Mouse (Mus musculus) kidney, postnatal 0 days (tissue): Measurements from ENCODE around the gene Dhdds. TPM values are rescaled to one million over a fixed set of nuclear protein-coding genes. Genes with fewer than 3 reads are reported as not detected.

Experiments
- ATAC-seq: fragments of 200-750 bp; cut with Nextera tagmentation; replicated peaks from 2 replicates; pipeline ENCODE4 v1.8.0; 2017; ENCODE audit warnings: low read depth, moderate number of reproducible peaks, moderate TSS enrichment, moderate library complexity; ENCODE audit not compliant: low FRiP score
- DNase-seq: peaks from one replicate; pipeline ENCODE4 v3.0.0-alpha.2; 2016; ENCODE audit warnings: low spot score
- H3K27ac ChIP-seq: fragments of 300-500 bp; sonication (generic); 2 replicates; pipeline ENCODE4 v1.5.1; 2014; ENCODE audit warnings: mild to moderate bottlenecking
- H3K27me3 ChIP-seq: fragments of 300-500 bp; sonication (generic); 2 replicates; pipeline ENCODE4 v1.6.1; 2014; ENCODE audit warnings: low read length, mixed read lengths; ENCODE audit not compliant: insufficient read depth
- H3K36me3 ChIP-seq: fragments of 300-500 bp; sonication (generic); 2 replicates; pipeline ENCODE4 v1.6.1; 2014; ENCODE audit warnings: low read length, mixed read lengths; ENCODE audit not compliant: insufficient read depth
- H3K4me1 ChIP-seq: fragments of 300-500 bp; sonication (generic); replicated peaks from 2 replicates; pipeline ENCODE4 v1.6.1; 2014; ENCODE audit warnings: antibody characterized with exemption, low read length, mixed read lengths; ENCODE audit not compliant: insufficient read depth
- H3K4me2 ChIP-seq: fragments of 300-500 bp; sonication (generic); 2 replicates; pipeline ENCODE4 v1.6.1; 2014; ENCODE audit warnings: mild to moderate bottlenecking, low read length, moderate library complexity, mixed read lengths
- H3K4me3 ChIP-seq: fragments of 300-500 bp; sonication (generic); replicated peaks from 2 replicates; pipeline ENCODE4 v1.5.1; 2014; ENCODE audit warnings: low read depth, low read length
- H3K9ac ChIP-seq: fragments of 300-500 bp; sonication (generic); 2 replicates; pipeline ENCODE4 v1.6.1; 2014; ENCODE audit warnings: low read depth, low read length
- H3K9me3 ChIP-seq: fragments of 300-500 bp; sonication (generic); replicated peaks from 2 replicates; pipeline ENCODE4 v1.6.1; 2016; ENCODE audit warnings: low read length, inconsistent platforms, mixed read lengths
- CTCF ChIP-seq: IDR thresholded peaks from 2 replicates; pipeline ENCODE4 v1.5.1; 2016; ENCODE audit warnings: antibody characterized with exemption, low read depth, mild to moderate bottlenecking, moderate library complexity
- WGBS: fragments of 180-500 bp; shearing (Covaris S2); extraction: QIAGEN DNeasy Blood & Tissue Kit; methylation state at CpG from one replicate; pipeline ENCODE4 v1.1.7; 2014; 5-methylcytosine and 5-hydroxymethylcytosine counted together
- polyA plus RNA-seq: library from polyadenylated mRNA; unstranded; fragments of >200 nt; fragmentation: Nextera tagmentation; extraction: Ambion mirVana; gene quantifications from 2 replicates; pipeline ENCODE4 v1.2.1, GENCODE M21; 2015

Dhdds gene
- polyA plus RNA-seq, 1 experiment from 2014 or later, result 35.3 TPM

- Histone ChIP-seq H3K36me3 (no peaks in the 10 kb centered on the region), H3K9ac (no peak overlapping the region), H3K4me3 (no peak overlapping the region), H3K4me1 (0 out of 2 replicates have a peak, but pooled peaks cover 2% of the 10 kb centered on the region), H3K27ac (no peak overlapping the region), H3K4me2 (no peak overlapping the region), H3K27me3 (peaks cover 19% of the 10 kb centered on the region), H3K9me3 (no peaks in the 10 kb centered on the region)
- no peak for DNase-seq
- ATAC-seq, result no peak
- WGBS, result 2% methylated on average over 8 of the region's 8 CpGs
- no peak for TF ChIP-seq CTCF
Measured at GRCm38 (mm10) chr4:134016767-134017166, 16.0 kb upstream of the Dhdds start.

- no peak overlapping the region for H3K9ac ChIP-seq
- no peaks in the 10 kb centered on the region for H3K36me3 ChIP-seq
- ATAC-seq (no peak), DNase-seq (no peak)
- no peak overlapping the region for H3K4me3 ChIP-seq
- H3K4me2 ChIP-seq, result no peak overlapping the region
- H3K4me1 ChIP-seq, result 0 out of 2 replicates have a peak, but pooled peaks cover 5% of the 10 kb centered on the region
- no peak for TF ChIP-seq CTCF
- WGBS, result 21% methylated on average over 7 of the region's 7 CpGs
- peaks cover 19% of the 10 kb centered on the region for H3K27me3 ChIP-seq
- H3K9me3 ChIP-seq, result no peaks in the 10 kb centered on the region
- no peak overlapping the region for H3K27ac ChIP-seq
Measured at GRCm38 (mm10) chr4:134016208-134016607, 15.5 kb upstream of the Dhdds start.

DNA sequence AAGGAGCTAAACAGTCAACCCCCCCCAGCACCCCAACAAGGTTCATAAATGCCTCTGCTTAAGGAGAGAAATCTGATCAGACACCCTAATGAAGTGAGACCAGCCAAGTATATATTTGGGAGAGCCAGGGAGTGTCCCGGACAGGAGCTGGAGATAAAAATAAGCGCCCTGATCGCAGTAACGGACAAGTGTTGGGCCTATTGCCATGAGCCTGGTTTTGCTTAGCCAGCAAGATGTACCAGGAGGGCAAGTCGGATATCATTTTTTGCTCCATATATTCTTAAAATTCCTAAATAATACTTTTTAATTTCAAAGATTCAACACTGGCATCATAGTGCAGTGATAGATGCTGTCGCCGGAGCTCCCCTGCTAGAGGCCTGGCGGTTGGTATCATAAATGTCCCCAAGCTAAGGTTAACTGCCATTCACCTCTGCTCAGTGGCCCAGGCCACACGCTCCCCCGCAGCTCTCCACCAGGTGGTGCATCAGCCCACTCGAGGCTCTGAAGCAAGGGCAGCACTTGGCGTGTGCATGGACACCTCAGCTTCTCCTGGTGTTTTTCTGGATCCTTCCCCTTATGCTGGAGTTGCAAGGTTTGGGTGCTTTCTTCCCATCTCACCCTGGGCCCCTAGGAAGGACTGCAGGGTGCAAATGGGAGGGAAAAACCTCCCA, 12.3 kb upstream of the Dhdds start:
- Histone ChIP-seq H3K4me2 (no peak overlapping the region), H3K27ac (no peak overlapping the region), H3K27me3 (peaks cover 9% of the 10 kb centered on the region; the same call in 1 of the 2 replicates), H3K9ac (no peak overlapping the region), H3K4me1 (0 out of 2 replicates have a peak, but pooled peaks cover 5% of the 10 kb centered on the region), H3K9me3 (no peaks in the 10 kb centered on the region), H3K36me3 (no peaks in the 10 kb centered on the region), H3K4me3 (no peak overlapping the region)
- peak; percentile 25 for DNase-seq
- TF ChIP-seq CTCF, result peak; percentile 62
- ATAC-seq, result no peak
- WGBS, result 37% methylated on average over 12 of the region's 12 CpGs

GRCm38 (mm10) chr4:134011450-134012414, 11.0 kb upstream of the Dhdds start:
- Histone ChIP-seq H3K4me3 (no peak overlapping the region), H3K4me1 (0 out of 2 replicates have a peak, but pooled peaks cover 5% of the 10 kb centered on the region), H3K27ac (no peak overlapping the region), H3K9ac (no peak overlapping the region), H3K36me3 (no peaks in the 10 kb centered on the region), H3K4me2 (no peak overlapping the region), H3K9me3 (no peaks in the 10 kb centered on the region), H3K27me3 (no peaks in the 10 kb centered on the region; the same call in 1 of the 2 replicates)
- 21% methylated on average over 16 of the region's 16 CpGs for WGBS
- ATAC-seq, result no peak
- no peak for TF ChIP-seq CTCF
- no peak for DNase-seq

GRCm38 (mm10) chr4:134009709-134010108, 9.0 kb upstream of the Dhdds start:
- no peak for ATAC-seq

DNA sequence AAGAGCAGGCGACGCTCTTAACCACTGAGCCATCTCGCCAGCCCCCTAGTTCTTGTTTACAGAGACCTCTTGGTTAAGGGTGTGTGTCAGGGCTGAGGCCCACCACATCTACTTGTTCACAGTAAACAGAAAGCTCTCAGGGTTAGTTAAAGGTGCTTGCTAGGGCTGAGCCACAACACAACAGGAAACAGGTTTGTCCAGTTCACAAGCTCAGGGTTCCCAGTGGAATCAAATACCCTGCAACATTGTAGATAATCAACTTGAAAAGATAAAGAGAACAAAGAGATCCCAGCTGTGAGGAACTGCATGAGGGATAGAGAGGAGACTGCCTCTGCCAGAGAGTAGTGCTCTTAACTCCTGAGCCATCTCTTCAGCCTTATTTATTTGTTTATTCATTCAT, 6.1 kb upstream of the Dhdds start:
- TF ChIP-seq CTCF, result no peak
- ATAC-seq (no peak), DNase-seq (no peak)
- H3K9me3 ChIP-seq, result no peaks in the 10 kb centered on the region
- no peak overlapping the region for H3K27ac ChIP-seq
- no peaks in the 10 kb centered on the region for H3K27me3 ChIP-seq
- H3K9ac ChIP-seq, result no peak overlapping the region
- 83% methylated on average over 3 of the region's 3 CpGs for WGBS
- no peaks in the 10 kb centered on the region for H3K36me3 ChIP-seq
- no peak overlapping the region for H3K4me2 ChIP-seq
- 0 out of 2 replicates have a peak, but pooled peaks cover 4% of the 10 kb centered on the region for H3K4me1 ChIP-seq
- H3K4me3 ChIP-seq, result no peak overlapping the region

More at GRCm38 (mm10) chr4:134009709-134010108, 9.0 kb upstream of the Dhdds start:
- Histone ChIP-seq H3K9ac (no peak overlapping the region), H3K4me1 (0 out of 2 replicates have a peak, but pooled peaks cover 5% of the 10 kb centered on the region), H3K27ac (no peak overlapping the region), H3K9me3 (no peaks in the 10 kb centered on the region), H3K4me2 (no peak overlapping the region), H3K4me3 (no peak overlapping the region), H3K27me3 (no peaks in the 10 kb centered on the region), H3K36me3 (no peaks in the 10 kb centered on the region)
- no peak for DNase-seq
- no peak for TF ChIP-seq CTCF
- 49% methylated on average over 6 of the region's 6 CpGs for WGBS
